19 mouse cellular contexts compared by ENCODE assay signal in the genomic region with DNA sequence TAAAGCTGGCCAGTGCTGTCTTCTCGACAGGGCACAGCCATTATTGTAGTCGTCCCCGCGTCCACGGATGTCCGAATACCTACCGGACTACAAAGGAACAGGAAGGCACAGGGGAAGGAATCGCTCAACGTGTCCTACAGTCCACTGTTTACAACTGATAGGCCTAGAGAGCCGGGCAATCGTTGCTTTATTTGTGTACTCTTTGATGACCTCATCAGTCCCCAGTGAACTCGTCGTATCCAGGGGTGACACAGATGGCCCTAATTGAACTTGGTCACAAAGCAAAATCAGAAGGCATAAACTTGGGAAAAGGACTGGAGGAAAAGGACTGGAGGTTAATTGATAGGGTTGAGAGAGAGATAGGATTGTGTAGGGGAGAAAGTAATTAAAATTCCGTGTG. TPM values are rescaled to one million over a fixed set of nuclear protein-coding genes. Genes with fewer than 3 reads are reported as not detected.
DNase-seq lines count a peak whose midpoint lies in the region; ATAC-seq and TF ChIP-seq lines count a peak whose summit lies in the region.
"Had no signal": no experiment of that assay in that cellular context is flagged by ENCODE, and none has a peak within 500 bp of the region (broad histone marks: within the 10 kb centered on the region; RNA-seq: fewer than 3 reads in every experiment).

No protein-coding gene starts in this region.

- peaks cover 5% of the 10 kb centered on the region; the same call in 1 of the 2 replicates for H3K4me1 ChIP-seq in heart, embryonic 11.5 days (ENCODE audit: control insufficient read depth, insufficient read depth, low read length)
- H3K4me1 ChIP-seq in lung, postnatal 0 days (ENCODE audit: insufficient read depth, low read depth, low read length), result no peaks in the 10 kb centered on the region
- H3K4me1 ChIP-seq: embryonic facial prominence, embryonic 10.5 days had no signal

- H3K9me3 ChIP-seq in heart, embryonic 11.5 days (replicated peaks; ENCODE audit: control insufficient read depth, low read length), result no peaks in the 10 kb centered on the region
- H3K9me3 ChIP-seq in lung, postnatal 0 days (ENCODE audit: low read length), result no peaks in the 10 kb centered on the region
- H3K9me3 ChIP-seq: embryonic facial prominence, embryonic 10.5 days; hindbrain, embryonic 13.5 days had no signal

- H3K36me3 ChIP-seq in heart, embryonic 11.5 days (ENCODE audit: control insufficient read depth, insufficient read depth, low read length), result no peaks in the 10 kb centered on the region
- H3K36me3 ChIP-seq in lung, postnatal 0 days (ENCODE audit: insufficient read depth, low read length), result no peaks in the 10 kb centered on the region
- H3K36me3 ChIP-seq: embryonic facial prominence, embryonic 10.5 days; hindbrain, embryonic 13.5 days had no signal

- TF ChIP-seq CTCF in lung, postnatal 0 days (IDR thresholded peaks at IDR 0.05), result no peak

- H3K4me2 ChIP-seq in heart, embryonic 11.5 days, result no peak overlapping the region
- H3K4me2 ChIP-seq in lung, postnatal 0 days (replicated peaks; ENCODE audit: low read depth, low read length), result no peak overlapping the region
- H3K4me2 ChIP-seq: hindbrain, embryonic 13.5 days had no signal

- 62% methylated on average over 14 of the region's 14 CpGs for WGBS in heart, embryonic 11.5 days (ENCODE audit: insufficient replicate concordance)
- WGBS in lung, postnatal 0 days, result 47% methylated on average over 14 of the region's 14 CpGs

- H3K27ac ChIP-seq in heart, embryonic 11.5 days (ENCODE audit: low read depth, low read length), result no peak overlapping the region
- no peak overlapping the region for H3K27ac ChIP-seq in lung, postnatal 0 days (ENCODE audit: low read length)
- H3K27ac ChIP-seq: embryonic facial prominence, embryonic 10.5 days; gastrocnemius, adult 2 months; hindbrain, embryonic 13.5 days; hindbrain, postnatal 0 days had no signal

- peak; percentile 64 for DNase-seq in heart, adult 11 months
- DNase-seq in lung, postnatal 0 days (ENCODE audit: low spot score), result no peak
- DNase-seq in lung, postnatal 10 days, result no peak
- peak; percentile 18 for DNase-seq in skeletal muscle tissue, adult 2 months (ENCODE audit: low read depth, low spot score)
- no peak for DNase-seq in left cerebral cortex, adult 11 months (ENCODE audit: low spot score)
- DNase-seq: adrenal gland, adult 8-10 months; adrenal gland, postnatal 36 days; cerebellum, adult 2 months; cerebellum, postnatal 10 days; gastrocnemius, adult 2 months; gastrocnemius, postnatal 25 days; heart, postnatal 10 days; heart, postnatal 4 days had no signal

- no peak for ATAC-seq in heart, embryonic 11.5 days (replicated peaks; ENCODE audit: insufficient number of reproducible peaks, low FRiP score, low TSS enrichment)
- ATAC-seq in lung, postnatal 0 days, result peak; percentile 41
- ATAC-seq: forebrain, embryonic 16.5 days; hindbrain, postnatal 0 days had no signal

- no peaks in the 10 kb centered on the region for H3K27me3 ChIP-seq in heart, embryonic 11.5 days (ENCODE audit: control insufficient read depth, insufficient read depth, low read length)
- no peaks in the 10 kb centered on the region for H3K27me3 ChIP-seq in lung, postnatal 0 days (replicated peaks; ENCODE audit: insufficient read depth, low read length)
- H3K27me3 ChIP-seq: CH12.LX; hindbrain, embryonic 13.5 days had no signal

- no peak overlapping the region for H3K4me3 ChIP-seq in heart, embryonic 11.5 days (ENCODE audit: low read depth, low read length)
- H3K4me3 ChIP-seq in lung, postnatal 0 days (ENCODE audit: low read depth, low read length), result no peak overlapping the region
- H3K4me3 ChIP-seq: embryonic facial prominence, embryonic 10.5 days; gastrocnemius, adult 2 months; hindbrain, embryonic 13.5 days had no signal

- H3K9ac ChIP-seq in heart, embryonic 11.5 days (ENCODE audit: low read depth, low read length), result no peak overlapping the region
- H3K9ac ChIP-seq in lung, postnatal 0 days (replicated peaks; ENCODE audit: low read depth), result no peak overlapping the region
- H3K9ac ChIP-seq: hindbrain, embryonic 13.5 days had no signal

- TF ChIP-seq EP300 in lung, postnatal 0 days (IDR thresholded peaks at IDR 0.05), result no peak

RNA-seq across cellular contexts. Expression of a gene that starts 54.1 kb away (rescaled TPM):
- 6.5 TPM in 2 replicates for polyA plus RNA-seq in heart, embryonic 11.5 days (2014; fragmentation: Nextera tagmentation; extraction: Ambion mirVana)
- 4.6 and 5.0 TPM in 2 replicates for polyA plus RNA-seq in lung, postnatal 0 days (2015; fragmentation: Nextera tagmentation; extraction: Ambion mirVana)

Comparison
In these comparisons a context has a peak if more than half of its experiments do, and no peak if none do; other contexts are left out.
1. DNase-seq: peak in heart, adult 11 months (single experiment) and skeletal muscle tissue, adult 2 months (single experiment); none in lung, postnatal 0 days (single experiment), lung, postnatal 10 days (single experiment) and left cerebral cortex, adult 11 months (single experiment).